Mouse (Mus musculus) bone marrow, adult 2 months (tissue): ENCODE data around the gene Ppm1g. TPM values are rescaled to one million over a fixed set of nuclear protein-coding genes. Genes with fewer than 3 reads are reported as not detected.

Experiments
- H3K27ac ChIP-seq: fragments of 200-500 bp; 2 replicates; pipeline ENCODE4 v1.5.1; 2012; ENCODE audit warnings: low read depth, mild to moderate bottlenecking, control low read depth, inconsistent platforms, low read length; ENCODE audit not compliant: control insufficient read depth, poor library complexity, insufficient read depth
- H3K4me1 ChIP-seq: fragments of 200-500 bp; 2 replicates; pipeline ENCODE4 v1.6.1; 2011; ENCODE audit warnings: low read length; ENCODE audit not compliant: control insufficient read depth, insufficient read depth
- H3K4me3 ChIP-seq: fragments of 200-500 bp; replicated peaks from 2 replicates; pipeline ENCODE3; 2011; ENCODE audit warnings: mild to moderate bottlenecking, low read depth, low read length, control low read depth; ENCODE audit not compliant: control insufficient read depth
- CTCF ChIP-seq: fragments of 200-500 bp; IDR thresholded peaks from 2 replicates; pipeline ENCODE4 v1.5.1; 2011; ENCODE audit warnings: low read length, control low read depth; ENCODE audit not compliant: control insufficient read depth, insufficient read depth
- POLR2A ChIP-seq: fragments of 200-500 bp; IDR thresholded peaks from 2 replicates; pipeline ENCODE4 v1.6.1; 2011; ENCODE audit warnings: low read depth, mild to moderate bottlenecking, control low read depth, low read length, borderline replicate concordance; ENCODE audit not compliant: control insufficient read depth
- WGBS: fragments of 180-500 bp; shearing (Covaris S2); methylation state at CpG from one replicate; pipeline ENCODE4 v1.1.7; 2018; 5-methylcytosine and 5-hydroxymethylcytosine counted together
- polyA plus RNA-seq: library from polyadenylated mRNA; stranded (reverse); fragments of >200 nt; gene quantifications from 2 replicates; pipeline ENCODE4 v1.2.4, GENCODE M21; 2011; ENCODE audit warnings: low replicate concordance; ENCODE audit not compliant: missing spikeins, insufficient read depth, insufficient read length

Gene Ppm1g
- polyA plus RNA-seq, 1 experiment: 147 TPM

GRCm38 (mm10) chr5:31198170-31198569 is 22.3 kb downstream of the Ppm1g start:
- 78% methylated on average over 9 of the region's 9 CpGs for WGBS
- no peak overlapping the region for H3K27ac ChIP-seq
- no peak overlapping the region for H3K4me3 ChIP-seq
- no peaks in the 10 kb centered on the region for H3K4me1 ChIP-seq
- TF ChIP-seq POLR2A (no peak), CTCF (no peak)

GRCm38 (mm10) chr5:31197072-31197471 is 23.4 kb downstream of the Ppm1g start:
- 96% methylated on average over 12 of the region's 12 CpGs for WGBS
- Histone ChIP-seq H3K27ac (no peak overlapping the region), H3K4me1 (no peaks in the 10 kb centered on the region), H3K4me3 (no peak overlapping the region)
- TF ChIP-seq CTCF (no peak), POLR2A (no peak)

- Histone ChIP-seq H3K4me3 (no peak overlapping the region), H3K27ac (no peak overlapping the region), H3K4me1 (no peaks in the 10 kb centered on the region; the same call in 1 of the 2 replicates)
- TF ChIP-seq CTCF (no peak), POLR2A (no peak)
- WGBS: 93% methylated on average over 10 of the region's 10 CpGs
Observed at GRCm38 (mm10) chr5:31196207-31196606, 24.3 kb downstream of the Ppm1g start.

GRCm38 (mm10) chr5:31195671-31196070 is 24.8 kb downstream of the Ppm1g start:
- TF ChIP-seq POLR2A: no peak
- no peak for TF ChIP-seq CTCF
- 90% methylated on average over 4 of the region's 4 CpGs for WGBS
- no peak overlapping the region for H3K4me3 ChIP-seq
- no peak overlapping the region for H3K27ac ChIP-seq
- H3K4me1 ChIP-seq: no peaks in the 10 kb centered on the region; the same call in 1 of the 2 replicates

- no peak overlapping the region for H3K27ac ChIP-seq
- H3K4me3 ChIP-seq: no peak overlapping the region
- 89% methylated on average over 16 of the region's 16 CpGs for WGBS
- TF ChIP-seq CTCF: no peak
- TF ChIP-seq POLR2A: no peak
- H3K4me1 ChIP-seq: no peaks in the 10 kb centered on the region; the same call in 1 of the 2 replicates
Observed at GRCm38 (mm10) chr5:31194486-31195485, 25.7 kb downstream of the Ppm1g start.

GRCm38 (mm10) chr5:31193631-31194281 is 26.7 kb downstream of the Ppm1g start:
- Histone ChIP-seq H3K27ac (peak overlapping the region; percentile 85), H3K4me1 (no peaks in the 10 kb centered on the region; the same call in 1 of the 2 replicates), H3K4me3 (peak overlapping the region; percentile 95)
- TF ChIP-seq CTCF (no peak), POLR2A (no peak)
- 7% methylated on average over 25 of the region's 25 CpGs for WGBS

GRCm38 (mm10) chr5:31192939-31193630 is 27.4 kb downstream of the Ppm1g start, which contains the start of the genes Snx17 and Eif2b4:
Gene Snx17, plus strand, starts transcription at chr5:31193227.
Gene Eif2b4, minus strand, starts transcription at chr5:31193430.
- TF ChIP-seq POLR2A: peak; percentile 55
- TF ChIP-seq CTCF: peak; percentile 75

GRCm38 (mm10) chr5:31192045-31192938 is 28.2 kb downstream of the Ppm1g start:
- peak overlapping the region; percentile 84 for H3K27ac ChIP-seq
- 8% methylated on average over 42 of the region's 42 CpGs for WGBS
- no peaks in the 10 kb centered on the region; the same call in 1 of the 2 replicates for H3K4me1 ChIP-seq
- no peak for TF ChIP-seq CTCF
- no peak for TF ChIP-seq POLR2A
- H3K4me3 ChIP-seq: peak overlapping the region; percentile 86

More at GRCm38 (mm10) chr5:31192939-31193630, 27.4 kb downstream of the Ppm1g start, which contains the start of the genes Snx17 and Eif2b4:
- H3K4me1 ChIP-seq: no peaks in the 10 kb centered on the region; the same call in 1 of the 2 replicates
- H3K4me3 ChIP-seq: peak within 1 kb of the TSS; percentile 95
- H3K27ac ChIP-seq: peak within 1 kb of the TSS; percentile 85
- WGBS: under 1% methylated on average over 48 of the region's 48 CpGs
